ENCODE assay signal across 8 mouse cellular contexts in genomic region chr17:46678416-46678815, GRCm38 (mm10). TPM values are rescaled to one million over a fixed set of nuclear protein-coding genes. Genes with fewer than 3 reads are reported as not detected.
DNase-seq lines count a peak whose midpoint lies in the region; ATAC-seq and TF ChIP-seq lines count a peak whose summit lies in the region.

TSS of gene Mea1 (plus strand) at chr17:46678793.

- peak within 1 kb of the TSS; percentile 76 for H3K9ac ChIP-seq in forebrain, embryonic 14.5 days (ENCODE audit: low read length)

- no peak for DNase-seq in spleen, adult 2 months (ENCODE audit: low read depth in 1 of 2, low spot score in 2 of 2)
- no peak for DNase-seq in spleen, postnatal 14 days (ENCODE audit: low spot score in 2 of 2)
- DNase-seq in forebrain, embryonic 14.5 days (ENCODE audit: low spot score), result no peak
- peak; percentile 45 for DNase-seq in heart, postnatal 4 days
- DNase-seq in left cerebral cortex, postnatal 10 days (ENCODE audit: extremely low spot score in 1 of 2, low spot score in 2 of 2), result no peak
- DNase-seq in spleen, postnatal 4 days (ENCODE audit: low spot score in 2 of 2), result no peak
- DNase-seq in urinary bladder, postnatal 25 days (ENCODE audit: low spot score), result no peak

- no peak within 1 kb of the TSS for H3K27ac ChIP-seq in spleen, adult 2 months (ENCODE audit: insufficient read depth, low read length)
- H3K27ac ChIP-seq in forebrain, embryonic 14.5 days (ENCODE audit: low read depth, low read length), result no peak within 1 kb of the TSS

- no peak for TF ChIP-seq CTCF in spleen, adult 2 months (IDR thresholded peaks at IDR 0.05; ENCODE audit: extremely low read depth, insufficient read depth, insufficient read length, insufficient replicate concordance)

- no peak within 1 kb of the TSS for H3K4me3 ChIP-seq in spleen, adult 2 months (ENCODE audit: extremely low read depth, insufficient read depth, insufficient read length)
- peak within 1 kb of the TSS; percentile 80 for H3K4me3 ChIP-seq in forebrain, embryonic 14.5 days (ENCODE audit: low read depth, low read length)
- H3K4me3 ChIP-seq in megakaryocyte, embryonic 14.5 days (replicated peaks), result peak within 1 kb of the TSS; percentile 95

- TF ChIP-seq POLR2A in spleen, adult 2 months (IDR thresholded peaks at IDR 0.05; ENCODE audit: low read depth, low read length), result no peak

- H3K4me1 ChIP-seq in spleen, adult 2 months (ENCODE audit: control insufficient read depth, insufficient read depth, insufficient read length), result peaks cover 9% of the 10 kb centered on the region; the same call in 1 of the 2 replicates
- peaks cover 21% of the 10 kb centered on the region for H3K4me1 ChIP-seq in forebrain, embryonic 14.5 days (ENCODE audit: control insufficient read depth, insufficient read depth, low read length)
- H3K4me1 ChIP-seq in megakaryocyte, embryonic 14.5 days, result peaks cover 69% of the 10 kb centered on the region

- H3K4me2 ChIP-seq in forebrain, embryonic 14.5 days (ENCODE audit: low read length), result peak within 1 kb of the TSS; percentile 77

- peaks cover 18% of the 10 kb centered on the region for H3K36me3 ChIP-seq in spleen, adult 2 months (ENCODE audit: control insufficient read depth, insufficient read depth, low read length)
- peaks cover 45% of the 10 kb centered on the region for H3K36me3 ChIP-seq in forebrain, embryonic 14.5 days (ENCODE audit: control insufficient read depth, insufficient read depth, low read length)
- peaks cover 67% of the 10 kb centered on the region for H3K36me3 ChIP-seq in megakaryocyte, embryonic 14.5 days (replicated peaks; ENCODE audit: low read length)

- intact Hi-C loops in left cerebral cortex, postnatal 10 days (cut with DNase I), result no loop called here

- ATAC-seq in forebrain, embryonic 14.5 days, result no peak

- 89% methylated on average over 9 of the region's 9 CpGs for WGBS in spleen, adult 2 months
- WGBS in forebrain, embryonic 14.5 days, result 92% methylated on average over 8 of the region's 9 CpGs

- no peaks in the 10 kb centered on the region for H3K9me3 ChIP-seq in forebrain, embryonic 14.5 days (replicated peaks; ENCODE audit: control insufficient read depth, low read length)
- no peaks in the 10 kb centered on the region for H3K9me3 ChIP-seq in megakaryocyte, embryonic 14.5 days

- H3K27me3 ChIP-seq in spleen, adult 2 months (ENCODE audit: control insufficient read depth, insufficient read depth, low read length), result no peaks in the 10 kb centered on the region
- no peaks in the 10 kb centered on the region for H3K27me3 ChIP-seq in forebrain, embryonic 14.5 days (replicated peaks; ENCODE audit: control insufficient read depth, insufficient read depth, low read length)
- H3K27me3 ChIP-seq in megakaryocyte, embryonic 14.5 days (replicated peaks), result no peaks in the 10 kb centered on the region

RNA-seq across cellular contexts. Expression of gene Mea1, which starts in this region (rescaled TPM):
- 30.2 and 34.6 TPM in 2 replicates for polyA plus RNA-seq in spleen, adult 2 months (2012; rRNA removed)
- polyA plus RNA-seq in forebrain, embryonic 14.5 days (2014; fragmentation: Nextera tagmentation; extraction: Ambion mirVana), result 243 and 265 TPM in 2 replicates
- total RNA-seq in heart, postnatal 4 days (2021), result 10 to 100 TPM; 62.9 to 66.8 TPM
- total RNA-seq in left cerebral cortex, postnatal 10 days (2021), result 100 to 1,000 TPM; 124 to 130 TPM
- 145 and 216 TPM in 2 replicates for polyA plus RNA-seq in megakaryocyte, embryonic 14.5 days (2012; ENCODE audit: insufficient read depth, low replicate concordance)
